Mouse (Mus musculus) lung, embryonic 14.5 days (tissue): ENCODE measurements around the gene Pde2a. TPM values are rescaled to one million over a fixed set of nuclear protein-coding genes. Genes with fewer than 3 reads are reported as not detected.
A peak's percentile ranks its signal among the peaks of the same experiment; 100 is the strongest.

Experiments used
- ATAC-seq: fragments of 200-750 bp; cut with Nextera tagmentation; 2 replicates; pipeline ENCODE4 v1.8.0; 2017; ENCODE audit warnings: mild to moderate bottlenecking, moderate TSS enrichment, moderate library complexity; ENCODE audit not compliant: insufficient read depth
- DNase-seq: peaks from one replicate; pipeline ENCODE4 v3.0.0-alpha.2; 2015
- H3K27ac ChIP-seq: fragments of 300-500 bp; sonication (generic); 2 replicates; pipeline ENCODE4 v1.5.1; 2014; ENCODE audit warnings: low read depth, mild to moderate bottlenecking, moderate library complexity
- H3K27me3 ChIP-seq: fragments of 300-500 bp; sonication (generic); 2 replicates; pipeline ENCODE4 v1.6.1; 2014; ENCODE audit warnings: low read length, control low read depth; ENCODE audit not compliant: insufficient read depth
- H3K36me3 ChIP-seq: fragments of 300-500 bp; sonication (generic); 2 replicates; pipeline ENCODE4 v1.6.1; 2014; ENCODE audit warnings: control low read depth; ENCODE audit not compliant: insufficient read depth
- H3K4me1 ChIP-seq: fragments of 300-500 bp; sonication (generic); 2 replicates; pipeline ENCODE4 v1.6.1; 2014; ENCODE audit warnings: antibody characterized with exemption, control low read depth; ENCODE audit not compliant: insufficient read depth
- H3K4me2 ChIP-seq: fragments of 300-500 bp; sonication (generic); 2 replicates; pipeline ENCODE4 v1.6.1; 2014; ENCODE audit warnings: mild to moderate bottlenecking
- H3K4me3 ChIP-seq: fragments of 300-500 bp; sonication (generic); 2 replicates; pipeline ENCODE4 v1.5.1; 2014; ENCODE audit warnings: low read depth, low read length
- H3K9ac ChIP-seq: fragments of 300-500 bp; sonication (generic); 2 replicates; pipeline ENCODE4 v1.6.1; 2014
- H3K9me3 ChIP-seq: fragments of 300-500 bp; sonication (generic); 2 replicates; pipeline ENCODE4 v1.6.1; 2016; ENCODE audit warnings: low read depth, low read length, control low read depth
- CTCF ChIP-seq: IDR thresholded peaks from 2 replicates; pipeline ENCODE4 v1.5.1; 2016; ENCODE audit warnings: antibody characterized with exemption, low read depth
- WGBS: fragments of 180-500 bp; shearing (Covaris S2); extraction: QIAGEN DNeasy Blood & Tissue Kit; methylation state at CpG from one replicate; pipeline ENCODE4 v1.1.7; 2014; 5-methylcytosine and 5-hydroxymethylcytosine counted together
- polyA plus RNA-seq: library from polyadenylated mRNA; unstranded; fragments of >200 nt; fragmentation: Nextera tagmentation; extraction: Ambion mirVana; gene quantifications from 2 replicates; pipeline ENCODE4 v1.2.1, GENCODE M21; 2014

Gene Pde2a
- polyA plus RNA-seq, 1 experiment from 2014 or later = 29.3 TPM

GRCm38 (mm10) chr7:101401510-101401909 lies 20.0 kb upstream of the Pde2a start:
- no peaks in the 10 kb centered on the region for H3K9me3 ChIP-seq
- ATAC-seq = no peak

GRCm38 (mm10) chr7:101403831-101404230 lies 17.7 kb upstream of the Pde2a start:
- H3K9ac ChIP-seq = no peak overlapping the region
- no peaks in the 10 kb centered on the region for H3K9me3 ChIP-seq
- H3K4me1 ChIP-seq = no peaks in the 10 kb centered on the region
- ATAC-seq (no peak), DNase-seq (no peak)
- TF ChIP-seq CTCF = peak; percentile 49
- no peaks in the 10 kb centered on the region for H3K27me3 ChIP-seq
- over 99% methylated on average over 5 of the region's 5 CpGs for WGBS
- no peak overlapping the region for H3K4me3 ChIP-seq
- H3K27ac ChIP-seq = no peak overlapping the region
- H3K36me3 ChIP-seq = peaks cover 93% of the 10 kb centered on the region
- no peak overlapping the region for H3K4me2 ChIP-seq

More at GRCm38 (mm10) chr7:101401510-101401909, 20.0 kb upstream of the Pde2a start:
- 89% methylated on average over 7 of the region's 7 CpGs for WGBS
- no peak for TF ChIP-seq CTCF
- H3K4me3 ChIP-seq = no peak overlapping the region
- no peak for DNase-seq
- H3K4me1 ChIP-seq = no peaks in the 10 kb centered on the region
- H3K27me3 ChIP-seq = no peaks in the 10 kb centered on the region
- no peak overlapping the region for H3K9ac ChIP-seq
- H3K27ac ChIP-seq = no peak overlapping the region
- peaks cover 97% of the 10 kb centered on the region for H3K36me3 ChIP-seq
- no peak overlapping the region for H3K4me2 ChIP-seq

GRCm38 (mm10) chr7:101410267-101410936 lies 11.1 kb upstream of the Pde2a start, which contains the start of gene Gm45837:
TSS of gene Gm45837 (plus strand) at chr7:101410886.
- peaks cover 9% of the 10 kb centered on the region; the same call in 1 of the 2 replicates for H3K4me1 ChIP-seq

GRCm38 (mm10) chr7:101412796-101413195 lies 8.7 kb upstream of the Pde2a start:
- H3K4me1 ChIP-seq = peaks cover 15% of the 10 kb centered on the region; the same call in 1 of the 2 replicates
- H3K27me3 ChIP-seq = no peaks in the 10 kb centered on the region
- no peak overlapping the region for H3K9ac ChIP-seq
- no peak overlapping the region for H3K4me3 ChIP-seq
- DNase-seq = peak; percentile 94
- TF ChIP-seq CTCF = peak; percentile 100
- no peaks in the 10 kb centered on the region for H3K9me3 ChIP-seq
- H3K36me3 ChIP-seq = peaks cover 60% of the 10 kb centered on the region
- no peak overlapping the region for H3K27ac ChIP-seq
- peak; percentile 10; the same call in 1 of the 2 replicates for ATAC-seq
- no peak overlapping the region for H3K4me2 ChIP-seq

More at GRCm38 (mm10) chr7:101410267-101410936, 11.1 kb upstream of the Pde2a start, which contains the start of gene Gm45837:
- DNase-seq = no peak
- ATAC-seq = no peak
- H3K36me3 ChIP-seq = peaks cover 81% of the 10 kb centered on the region
- WGBS = 58% methylated on average over 11 of the region's 11 CpGs
- H3K27me3 ChIP-seq = no peaks in the 10 kb centered on the region
- H3K9me3 ChIP-seq = no peaks in the 10 kb centered on the region
- no peak within 1 kb of the TSS for H3K4me3 ChIP-seq
- no peak within 1 kb of the TSS for H3K9ac ChIP-seq
- no peak within 1 kb of the TSS for H3K4me2 ChIP-seq
- no peak within 1 kb of the TSS for H3K27ac ChIP-seq
- TF ChIP-seq CTCF = no peak

GRCm38 (mm10) chr7:101414209-101414608 lies 7.3 kb upstream of the Pde2a start:
- no peak for DNase-seq
- peak overlapping the region; percentile 60; the same call in 1 of the 2 replicates for H3K27ac ChIP-seq
- H3K4me1 ChIP-seq = peaks cover 15% of the 10 kb centered on the region; the same call in 1 of the 2 replicates
- no peak overlapping the region for H3K4me2 ChIP-seq
- no peak for TF ChIP-seq CTCF
- H3K9me3 ChIP-seq = no peaks in the 10 kb centered on the region
- H3K36me3 ChIP-seq = peaks cover 46% of the 10 kb centered on the region
- 0 out of 2 replicates have a peak, but pooled peaks cover 5% of the 10 kb centered on the region for H3K27me3 ChIP-seq
- 31% methylated on average over 4 of the region's 4 CpGs for WGBS
- no peak for ATAC-seq
- H3K4me3 ChIP-seq = no peak overlapping the region
- H3K9ac ChIP-seq = no peak overlapping the region

- H3K27ac ChIP-seq = peak overlapping the region; percentile 60
- H3K4me1 ChIP-seq = peaks cover 15% of the 10 kb centered on the region; the same call in 1 of the 2 replicates
- DNase-seq (peak; percentile 26), ATAC-seq (peak; percentile 38)
- 19% methylated on average over 6 of the region's 7 CpGs for WGBS
- peaks cover 42% of the 10 kb centered on the region for H3K36me3 ChIP-seq
- TF ChIP-seq CTCF = no peak
- no peaks in the 10 kb centered on the region for H3K9me3 ChIP-seq
- H3K4me3 ChIP-seq = no peak overlapping the region
- 0 out of 2 replicates have a peak, but pooled peaks cover 5% of the 10 kb centered on the region for H3K27me3 ChIP-seq
- no peak overlapping the region for H3K4me2 ChIP-seq
- 0 out of 2 replicates have a peak overlapping the region, but pooled peaks have one; percentile 13 for H3K9ac ChIP-seq
Measured at GRCm38 (mm10) chr7:101414661-101415511, 6.6 kb upstream of the Pde2a start.
